Mouse (Mus musculus): ENCODE results near the gene Cyyr1.
"Not testable (repeated sequence)": the region's sequence is repeated elsewhere in the genome, so short reads cannot be mapped to it uniquely, and the experiment has no call there.

The Cyyr1 gene

GRCm38 (mm10) chr16:85553297-85553696 is at the start of gene Cyyr1:
Cyyr1 (minus strand) TSS chr16:85553397.
- not testable (repeated sequence) for DNase-seq (ENCODE audit: low spot score in 2 of 2)

- DNase-seq (ENCODE audit: low spot score in 2 of 2): no peak
These were observed 35.6 kb upstream of the Cyyr1 start for GRCm38 (mm10) chr16:85588844-85589243.

- DNase-seq (ENCODE audit: low spot score in 2 of 2): no peak
These were observed 34.5 kb upstream of the Cyyr1 start for GRCm38 (mm10) chr16:85587573-85588226.

GRCm38 (mm10) chr16:85566474-85566873 is 13.3 kb upstream of the Cyyr1 start:
- no peak for DNase-seq (ENCODE audit: low spot score in 2 of 2)

- no peak for DNase-seq (ENCODE audit: low spot score in 2 of 2)
These were observed 641 bp upstream of the Cyyr1 start for GRCm38 (mm10) chr16:85553838-85554237.

- not testable (repeated sequence) for DNase-seq (ENCODE audit: low spot score in 2 of 2)
These were observed 1.2 kb downstream of the Cyyr1 start for GRCm38 (mm10) chr16:85551976-85552375.

- no peak for DNase-seq (ENCODE audit: low spot score in 2 of 2)
These were observed 3.1 kb downstream of the Cyyr1 start for GRCm38 (mm10) chr16:85549971-85550567.

GRCm38 (mm10) chr16:85546519-85546918 is 6.7 kb downstream of the Cyyr1 start:
- DNase-seq (ENCODE audit: low spot score in 2 of 2): no peak

- no peak for DNase-seq (ENCODE audit: low spot score in 2 of 2)
These were observed 11.4 kb downstream of the Cyyr1 start for GRCm38 (mm10) chr16:85541676-85542273.

GRCm38 (mm10) chr16:85541023-85541422 is 12.2 kb downstream of the Cyyr1 start:
- DNase-seq (ENCODE audit: low spot score in 2 of 2): no peak

- no peak for DNase-seq (ENCODE audit: low spot score in 2 of 2)
These were observed 14.8 kb downstream of the Cyyr1 start for GRCm38 (mm10) chr16:85538367-85538766.

- DNase-seq (ENCODE audit: low spot score in 2 of 2): no peak
These were observed 17.1 kb downstream of the Cyyr1 start for GRCm38 (mm10) chr16:85536075-85536474.

- DNase-seq (ENCODE audit: low spot score in 2 of 2): no peak
These were observed 25.2 kb downstream of the Cyyr1 start for GRCm38 (mm10) chr16:85527743-85528620.

GRCm38 (mm10) chr16:85524589-85524988 is 28.6 kb downstream of the Cyyr1 start:
- DNase-seq (ENCODE audit: low spot score in 2 of 2): no peak

- no peak for DNase-seq (ENCODE audit: low spot score in 2 of 2)
These were observed 45.9 kb downstream of the Cyyr1 start for GRCm38 (mm10) chr16:85507264-85507663.

GRCm38 (mm10) chr16:85505108-85505507 is 48.1 kb downstream of the Cyyr1 start:
- DNase-seq (ENCODE audit: low spot score in 2 of 2): no peak

- DNase-seq (ENCODE audit: low spot score in 2 of 2): no peak
These were observed 49.8 kb downstream of the Cyyr1 start for GRCm38 (mm10) chr16:85503416-85503815.

GRCm38 (mm10) chr16:85495837-85496236 is 57.4 kb downstream of the Cyyr1 start:
- DNase-seq (ENCODE audit: low spot score in 2 of 2): no peak

GRCm38 (mm10) chr16:85488105-85488607 is 65.0 kb downstream of the Cyyr1 start:
- no peak for DNase-seq (ENCODE audit: low spot score in 2 of 2)

- DNase-seq (ENCODE audit: low spot score in 2 of 2): peak in 1 of 2 experiments; percentile 5
These were observed 65.9 kb downstream of the Cyyr1 start for GRCm38 (mm10) chr16:85487266-85487665.

- no peak for DNase-seq (ENCODE audit: low spot score in 2 of 2)
These were observed 68.6 kb downstream of the Cyyr1 start for GRCm38 (mm10) chr16:85484557-85484956.

- no peak for DNase-seq (ENCODE audit: low spot score in 2 of 2)
These were observed 78.6 kb downstream of the Cyyr1 start for GRCm38 (mm10) chr16:85474552-85475071.
